Mouse (Mus musculus): Measurements from ENCODE around the gene Prkce. TPM values are rescaled to one million over a fixed set of nuclear protein-coding genes. Genes with fewer than 3 reads are reported as not detected.

The Prkce gene
- polyA plus RNA-seq, 1 experiment = 5.0 TPM

- no peak for TF ChIP-seq GATA1 (IDR thresholded peaks at IDR 0.05; ENCODE audit: low read length)
Observed at GRCm38 (mm10) chr17:86230141-86230633, 62.6 kb downstream of the Prkce start.

GRCm38 (mm10) chr17:86231741-86232179, 64.2 kb downstream of the Prkce start:
- no peak for TF ChIP-seq GATA1 (IDR thresholded peaks at IDR 0.05; ENCODE audit: low read length)

- TF ChIP-seq GATA1 (IDR thresholded peaks at IDR 0.05; ENCODE audit: low read length) = no peak
Observed at GRCm38 (mm10) chr17:86232248-86232647, 64.7 kb downstream of the Prkce start.

- no peak for TF ChIP-seq GATA1 (IDR thresholded peaks at IDR 0.05; ENCODE audit: low read length)
Observed at GRCm38 (mm10) chr17:86234587-86235150, 67.1 kb downstream of the Prkce start.

- TF ChIP-seq GATA1 (IDR thresholded peaks at IDR 0.05; ENCODE audit: low read length) = no peak
Observed at GRCm38 (mm10) chr17:86236026-86236712, 68.6 kb downstream of the Prkce start.

GRCm38 (mm10) chr17:86236861-86237763, 69.5 kb downstream of the Prkce start:
- no peak for TF ChIP-seq GATA1 (IDR thresholded peaks at IDR 0.05; ENCODE audit: low read length)

- TF ChIP-seq GATA1 (IDR thresholded peaks at IDR 0.05; ENCODE audit: low read length) = no peak
Observed at GRCm38 (mm10) chr17:86242291-86242690, 74.7 kb downstream of the Prkce start.

GRCm38 (mm10) chr17:86243109-86243527, 75.5 kb downstream of the Prkce start:
- no peak for TF ChIP-seq GATA1 (IDR thresholded peaks at IDR 0.05; ENCODE audit: low read length)

- TF ChIP-seq GATA1 (IDR thresholded peaks at IDR 0.05; ENCODE audit: low read length) = no peak
Observed at GRCm38 (mm10) chr17:86244397-86244796, 76.8 kb downstream of the Prkce start.

- no peak for TF ChIP-seq GATA1 (IDR thresholded peaks at IDR 0.05; ENCODE audit: low read length)
Observed at GRCm38 (mm10) chr17:86248832-86249231, 81.2 kb downstream of the Prkce start.

- TF ChIP-seq GATA1 (IDR thresholded peaks at IDR 0.05; ENCODE audit: low read length) = no peak
Observed at GRCm38 (mm10) chr17:86249499-86250405, 82.2 kb downstream of the Prkce start.

- no peak for TF ChIP-seq GATA1 (IDR thresholded peaks at IDR 0.05; ENCODE audit: low read length)
Observed at GRCm38 (mm10) chr17:86250406-86250905, 82.9 kb downstream of the Prkce start.

- no peak for TF ChIP-seq GATA1 (IDR thresholded peaks at IDR 0.05; ENCODE audit: low read length)
Observed at GRCm38 (mm10) chr17:86253884-86254283, 86.3 kb downstream of the Prkce start.

GRCm38 (mm10) chr17:86254285-86254684, 86.7 kb downstream of the Prkce start:
- TF ChIP-seq GATA1 (IDR thresholded peaks at IDR 0.05; ENCODE audit: low read length) = no peak

- no peak for TF ChIP-seq GATA1 (IDR thresholded peaks at IDR 0.05; ENCODE audit: low read length)
Observed at GRCm38 (mm10) chr17:86254978-86255377, 87.4 kb downstream of the Prkce start.
